9 mouse cellular contexts compared by ENCODE assay signal in the genomic region with DNA sequence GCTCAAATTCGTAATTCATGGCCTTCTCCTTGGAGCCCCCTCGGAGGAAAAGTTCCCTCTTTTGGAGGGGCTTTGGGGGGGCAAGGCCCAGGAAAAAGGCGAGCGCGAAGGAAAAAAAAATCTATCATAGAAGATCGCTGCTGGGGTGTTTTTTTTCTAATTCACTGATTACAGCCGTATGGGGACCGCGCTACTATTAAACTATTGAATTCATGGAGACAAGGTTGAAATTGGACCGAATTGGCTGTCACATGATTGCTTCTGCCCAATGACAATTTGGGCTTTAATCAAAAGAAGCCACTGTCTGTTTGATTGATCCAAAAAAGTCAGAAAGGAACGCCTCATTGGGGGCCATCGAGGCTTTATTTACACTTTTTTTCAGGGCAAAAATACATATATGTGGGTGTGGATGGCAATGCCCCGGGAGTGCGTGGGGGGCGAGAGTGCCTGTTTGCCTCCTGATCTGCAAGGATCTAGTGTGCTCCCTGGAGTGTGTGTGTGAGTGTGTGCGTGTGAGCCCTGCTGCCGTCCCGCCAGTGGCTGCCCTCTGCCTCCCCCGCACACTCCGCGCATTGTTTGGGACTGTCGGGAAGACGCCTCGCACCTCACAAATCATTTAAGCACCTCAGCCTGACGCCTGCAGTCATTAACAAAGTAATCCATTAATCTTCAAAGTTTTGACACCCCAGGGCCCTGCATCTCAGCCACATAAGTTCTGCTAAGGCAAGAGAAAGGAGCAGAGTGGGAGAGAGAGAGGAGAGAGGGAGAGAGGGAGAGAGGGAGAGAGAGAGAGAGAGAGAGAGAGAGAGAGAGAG. TPM values are rescaled to one million over a fixed set of nuclear protein-coding genes. Genes with fewer than 3 reads are reported as not detected.
DNase-seq lines count a peak whose midpoint lies in the region; ATAC-seq and TF ChIP-seq lines count a peak whose summit lies in the region.
"Had no signal": no experiment of that assay in that cellular context is flagged by ENCODE, and none has a peak within 500 bp of the region (broad histone marks: within the 10 kb centered on the region; RNA-seq: fewer than 3 reads in every experiment).

A gene (minus strand): TSS at position 206 of the 815 bp plus-strand sequence.

- under 1% methylated on average over 25 of the region's 25 CpGs for WGBS in forebrain, embryonic 10.5 days
- under 1% methylated on average over 25 of the region's 25 CpGs for WGBS in forebrain, embryonic 14.5 days
- WGBS in hindbrain, embryonic 14.5 days, result under 1% methylated on average over 25 of the region's 25 CpGs
- 1% methylated on average over 25 of the region's 25 CpGs for WGBS in liver, embryonic 14.5 days (ENCODE audit: insufficient replicate concordance)

- ATAC-seq in forebrain, embryonic 14.5 days, result no peak
- ATAC-seq in hindbrain, embryonic 14.5 days (ENCODE audit: low FRiP score), result peak; percentile 67
- no peak for ATAC-seq in liver, embryonic 14.5 days (ENCODE audit: insufficient read depth)

- no peak within 1 kb of the TSS; the same call in 1 of the 2 replicates for H3K4me3 ChIP-seq in forebrain, embryonic 10.5 days
- H3K4me3 ChIP-seq in forebrain, embryonic 14.5 days (ENCODE audit: low read depth, low read length), result no peak within 1 kb of the TSS
- H3K4me3 ChIP-seq in ES-E14 (ENCODE audit: insufficient read depth in 1 of 2, low read depth in 1 of 2, low read length in 2 of 2, poor library complexity in 1 of 2, severe bottlenecking in 1 of 2), result peak within 1 kb of the TSS; percentile 3 to 33; a peak in 3 of 4 replicates
- H3K4me3 ChIP-seq in hindbrain, embryonic 14.5 days (replicated peaks; ENCODE audit: low read length), result peak within 1 kb of the TSS; percentile 71
- H3K4me3 ChIP-seq in liver, embryonic 14.5 days (ENCODE audit: insufficient read depth in 1 of 2, low read depth in 2 of 2, low read length in 2 of 2), result peak within 1 kb of the TSS; percentile 0 to 21; a peak in 2 of 4 replicates

- H3K9ac ChIP-seq in forebrain, embryonic 14.5 days (ENCODE audit: low read length), result no peak within 1 kb of the TSS
- peak within 1 kb of the TSS; percentile 36 for H3K9ac ChIP-seq in ES-E14 (ENCODE audit: insufficient read depth, low read depth, low read length, poor library complexity, severe bottlenecking)
- peak within 1 kb of the TSS; percentile 99 for H3K9ac ChIP-seq in hindbrain, embryonic 14.5 days
- no peak within 1 kb of the TSS for H3K9ac ChIP-seq in liver, embryonic 14.5 days (replicated peaks)

- peak; percentile 36 for DNase-seq in forebrain, embryonic 10.5 days (ENCODE audit: extremely low spot score, low spot score)
- no peak for DNase-seq in forebrain, embryonic 14.5 days (ENCODE audit: low spot score)
- DNase-seq in ES-E14 (ENCODE audit: low read depth, low spot score), result no peak
- DNase-seq in hindbrain, embryonic 14.5 days (ENCODE audit: low spot score), result peak; percentile 72
- DNase-seq in liver, embryonic 14.5 days (ENCODE audit: low read depth in 3 of 3, low spot score in 3 of 3), result no peak
- no peak for DNase-seq in layer of hippocampus, adult 8-10 months (ENCODE audit: low spot score in 2 of 2)
- no peak for DNase-seq in left cerebral cortex, adult 8-10 months (ENCODE audit: low spot score in 2 of 2)
- DNase-seq in left cerebral cortex, postnatal 10 days (ENCODE audit: extremely low spot score in 1 of 2, low spot score in 2 of 2), result no peak

- H3K9me3 ChIP-seq in forebrain, embryonic 10.5 days, result no peaks in the 10 kb centered on the region
- H3K9me3 ChIP-seq in forebrain, embryonic 14.5 days (replicated peaks; ENCODE audit: control insufficient read depth, low read length), result no peaks in the 10 kb centered on the region
- no peaks in the 10 kb centered on the region for H3K9me3 ChIP-seq in ES-E14 (ENCODE audit: control insufficient read depth, insufficient read depth, low read depth, low read length)
- H3K9me3 ChIP-seq in hindbrain, embryonic 14.5 days (ENCODE audit: control insufficient read depth, low read length), result no peaks in the 10 kb centered on the region
- H3K9me3 ChIP-seq in liver, embryonic 14.5 days (ENCODE audit: control insufficient read depth, low read length), result no peaks in the 10 kb centered on the region

- no peaks in the 10 kb centered on the region for H3K36me3 ChIP-seq in forebrain, embryonic 10.5 days (replicated peaks)
- H3K36me3 ChIP-seq in forebrain, embryonic 14.5 days (ENCODE audit: control insufficient read depth, insufficient read depth, low read length), result no peaks in the 10 kb centered on the region
- H3K36me3 ChIP-seq in ES-E14 (ENCODE audit: control insufficient read depth, insufficient read depth, low read length, poor library complexity, severe bottlenecking), result no peaks in the 10 kb centered on the region
- 0 out of 2 replicates have a peak, but pooled peaks cover 3% of the 10 kb centered on the region for H3K36me3 ChIP-seq in hindbrain, embryonic 14.5 days (replicated peaks; ENCODE audit: control insufficient read depth, insufficient read depth)
- no peaks in the 10 kb centered on the region for H3K36me3 ChIP-seq in liver, embryonic 14.5 days (replicated peaks; ENCODE audit: control insufficient read depth, insufficient read depth, low read depth)

- H3K4me2 ChIP-seq in forebrain, embryonic 14.5 days (ENCODE audit: low read length), result no peak within 1 kb of the TSS
- peak within 1 kb of the TSS; percentile 81 for H3K4me2 ChIP-seq in hindbrain, embryonic 14.5 days (replicated peaks)
- H3K4me2 ChIP-seq in liver, embryonic 14.5 days (ENCODE audit: low read depth), result peak within 1 kb of the TSS; percentile 33

- intact Hi-C loops in left cerebral cortex, postnatal 10 days (cut with DNase I), result loop anchor here (5.0 kb wide), 1 partner anchor 983 kb away; no protein-coding TSS in a partner anchor

- H3K27me3 ChIP-seq in forebrain, embryonic 10.5 days (ENCODE audit: poor library complexity, severe bottlenecking), result peaks cover 100% of the 10 kb centered on the region
- H3K27me3 ChIP-seq in forebrain, embryonic 14.5 days (replicated peaks; ENCODE audit: control insufficient read depth, insufficient read depth, low read length), result peaks cover 92% of the 10 kb centered on the region
- peaks cover 30% of the 10 kb centered on the region for H3K27me3 ChIP-seq in hindbrain, embryonic 14.5 days (ENCODE audit: control insufficient read depth, insufficient read depth, low read length)
- H3K27me3 ChIP-seq in liver, embryonic 14.5 days (ENCODE audit: control insufficient read depth, insufficient read depth, low read length), result peaks cover 97% of the 10 kb centered on the region

- no peak for TF ChIP-seq EP300 in liver, embryonic 14.5 days (IDR thresholded peaks at IDR 0.05; ENCODE audit: low read depth)

- in situ Hi-C loops in ES-E14 (cut with MboI; ENCODE audit: low sequenced_read_pairs in 2 of 2, unreplicated experiment in 2 of 2), result loop anchor here (10.0 kb wide), 3 partner anchors 60 to 990 kb away; a partner anchor contains a TSS

- no peak for TF ChIP-seq CTCF in liver, embryonic 14.5 days (IDR thresholded peaks at IDR 0.05; ENCODE audit: low read depth)

- H3K4me1 ChIP-seq in forebrain, embryonic 10.5 days, result peaks cover 16% of the 10 kb centered on the region
- no peaks in the 10 kb centered on the region for H3K4me1 ChIP-seq in forebrain, embryonic 14.5 days (ENCODE audit: control insufficient read depth, insufficient read depth, low read length)
- H3K4me1 ChIP-seq in ES-E14 (ENCODE audit: control insufficient read depth in 2 of 2, insufficient read depth in 2 of 2, low read length in 2 of 2, poor library complexity in 1 of 2), result peaks cover 0 to 13% of the 10 kb centered on the region in 2 experiments; a peak in 1 of 4 replicates
- H3K4me1 ChIP-seq in hindbrain, embryonic 14.5 days (replicated peaks; ENCODE audit: control insufficient read depth, insufficient read depth, low read length), result peaks cover 2% of the 10 kb centered on the region
- no peaks in the 10 kb centered on the region; a peak in 1 of 4 replicates for H3K4me1 ChIP-seq in liver, embryonic 14.5 days (replicated peaks; ENCODE audit: control insufficient read depth in 2 of 2, insufficient read depth in 2 of 2, low read length in 1 of 2)

- H3K27ac ChIP-seq in forebrain, embryonic 10.5 days, result no peak within 1 kb of the TSS
- no peak within 1 kb of the TSS for H3K27ac ChIP-seq in forebrain, embryonic 14.5 days (ENCODE audit: low read depth, low read length)
- H3K27ac ChIP-seq in ES-E14 (ENCODE audit: insufficient read depth, low read depth, low read length, poor library complexity, severe bottlenecking), result no peak within 1 kb of the TSS
- peak within 1 kb of the TSS; percentile 100 for H3K27ac ChIP-seq in hindbrain, embryonic 14.5 days
- no peak within 1 kb of the TSS for H3K27ac ChIP-seq in liver, embryonic 14.5 days

TF ChIP-seq in ES-E14, 5 proteins besides CTCF, POLR2A, EP300 and RAD21:
- TF ChIP-seq ZNF384 (IDR thresholded peaks at IDR 0.05; ENCODE audit: low read depth, low read length) (no peak), HCFC1 (IDR thresholded peaks at IDR 0.05; ENCODE audit: borderline replicate concordance, insufficient read depth, low read length) (no peak), MAFK (IDR thresholded peaks at IDR 0.05; ENCODE audit: insufficient read depth, low read depth, low read length) (no peak), CHD2 (IDR thresholded peaks at IDR 0.05; ENCODE audit: low read depth, low read length) (no peak), ZC3H11A (IDR thresholded peaks at IDR 0.05; ENCODE audit: borderline replicate concordance, low read depth, low read length) (no peak)

RNA-seq across cellular contexts. Expression of the gene that starts here (rescaled TPM):
- polyA plus RNA-seq in forebrain, embryonic 10.5 days (2016; fragmentation: Nextera tagmentation; extraction: Ambion mirVana), result not detected in 2 replicates
- not detected in 2 replicates for polyA plus RNA-seq in forebrain, embryonic 14.5 days (2014; fragmentation: Nextera tagmentation; extraction: Ambion mirVana)
- 0.27 TPM in 1 of 2 replicates, not detected in the other for total RNA-seq in ES-E14 (2012; rRNA removed)
- 27.6 and 35.1 TPM in 2 replicates for polyA plus RNA-seq in hindbrain, embryonic 14.5 days (2014; fragmentation: Nextera tagmentation; extraction: Ambion mirVana)
- polyA plus RNA-seq in liver, embryonic 14.5 days (2012; rRNA removed), result 0.26 and 0.30 TPM in 2 replicates
- polyA plus RNA-seq in liver, embryonic 14.5 days (2014; fragmentation: Nextera tagmentation; extraction: Ambion mirVana), result 0.14 and 0.33 TPM in 2 replicates
- not detected for total RNA-seq in layer of hippocampus, adult 8-10 months (2022)
- not detected for total RNA-seq in left cerebral cortex, adult 8-10 months (2022)
- total RNA-seq in left cerebral cortex, postnatal 10 days (2021), result not detected
- total RNA-seq: common myeloid progenitor, adult 5-6 weeks had no signal

Comparison
In these comparisons a context has a peak if more than half of its experiments do, and no peak if none do; other contexts are left out.
1. RNA of the gene that starts here (polyA plus RNA-seq): 27.6 to 35.1 TPM in hindbrain, embryonic 14.5 days; 0.14 to 0.33 TPM in liver, embryonic 14.5 days, not detected in forebrain, embryonic 10.5 days and not detected in forebrain, embryonic 14.5 days; every median in the first group is over 10 times any median in the second.
2. Peak in DNase-seq in forebrain, embryonic 10.5 days; RNA of the gene not detected or under 1 TPM.
3. H3K4me3 ChIP-seq: peak in ES-E14 (2 of 2), hindbrain, embryonic 14.5 days (single experiment) and liver, embryonic 14.5 days (2 of 2); none in forebrain, embryonic 10.5 days (single experiment) and forebrain, embryonic 14.5 days (single experiment).
4. H3K9ac ChIP-seq: peak in ES-E14 (single experiment) and hindbrain, embryonic 14.5 days (single experiment); none in forebrain, embryonic 14.5 days (single experiment) and liver, embryonic 14.5 days (single experiment).